Mouse (Mus musculus): ENCODE data around the gene Fam168a. TPM values are rescaled to one million over a fixed set of nuclear protein-coding genes. Genes with fewer than 3 reads are reported as not detected.
A peak's percentile ranks its signal among the peaks of the same experiment; 100 is the strongest.

The Fam168a gene
- total RNA-seq (2021): 10 to 100 TPM; 51.6 to 55.3 TPM
- long read RNA-seq, experiment 1, full-length matches to known transcripts: 4 of 14 reads
- long read RNA-seq, experiment 1, partial matches to known transcripts: 1 of 14 reads
- long read RNA-seq, experiment 1, other reads (novel, unspliced or antisense): 9 of 14 reads
- long read RNA-seq, experiment 2, full-length matches to known transcripts: 3 of 17 reads
- long read RNA-seq, experiment 2, partial matches to known transcripts: 2 of 17 reads
- long read RNA-seq, experiment 2, other reads (novel, unspliced or antisense): 12 of 17 reads

DNA sequence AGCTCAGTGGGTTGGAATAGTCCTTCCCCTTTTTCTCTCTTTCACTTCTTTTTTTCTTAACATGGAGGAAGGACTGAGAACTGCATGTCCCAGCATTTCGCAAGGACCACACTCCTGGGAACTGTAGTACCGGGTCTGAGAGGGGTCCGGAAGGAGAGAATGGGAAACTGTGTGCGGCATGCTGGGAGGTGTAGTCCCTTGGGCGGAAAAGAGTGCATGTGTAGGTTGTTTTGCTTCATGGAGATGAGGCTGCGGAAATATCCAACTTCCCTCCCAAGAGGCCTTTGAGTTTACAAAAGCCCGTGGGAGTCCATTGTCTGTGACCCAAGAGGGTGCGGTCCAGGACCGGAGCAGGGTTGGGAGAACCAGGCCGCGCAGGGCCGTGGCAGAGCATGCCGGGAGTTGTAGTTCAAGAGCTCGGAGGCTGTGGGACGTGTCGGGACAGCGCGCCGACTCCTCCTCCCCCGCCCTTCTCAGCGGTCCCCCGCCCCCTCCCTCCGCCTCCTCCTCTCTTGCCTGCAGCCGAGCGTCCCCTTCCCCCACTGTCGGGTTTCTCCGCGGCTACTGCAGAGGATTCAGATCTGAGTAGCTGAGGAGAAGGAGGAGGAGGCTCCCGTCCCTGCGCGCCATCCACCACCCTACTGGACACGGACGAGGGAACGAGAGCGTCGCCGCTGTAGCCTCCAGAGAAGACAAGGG is at the start of gene Fam168a:
Gene Fam168a (plus strand): TSS at position 493 of the 699 bp plus-strand sequence.
- peak; percentile 88 for DNase-seq

DNA sequence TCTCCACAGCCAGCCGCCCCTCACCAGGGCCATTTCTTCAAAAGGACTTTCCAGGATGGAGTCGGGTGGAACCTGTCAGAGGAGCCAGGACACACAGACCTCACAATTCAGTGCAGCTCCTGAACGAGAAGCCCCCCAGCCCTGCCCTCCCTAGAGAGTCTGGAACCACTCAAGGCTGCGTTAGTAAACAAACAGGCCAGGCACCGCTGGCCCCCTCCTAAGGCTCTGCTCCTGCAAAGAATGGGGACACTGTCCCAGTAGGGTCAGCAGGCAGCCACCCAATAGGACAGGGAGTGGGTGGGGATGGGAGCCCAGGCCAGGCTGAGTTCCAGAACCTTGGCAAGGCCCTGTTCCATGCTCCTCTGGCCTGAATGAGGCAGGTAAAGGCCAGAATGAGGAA is 49.7 kb upstream of the Fam168a start:
- DNase-seq: no peak

DNA sequence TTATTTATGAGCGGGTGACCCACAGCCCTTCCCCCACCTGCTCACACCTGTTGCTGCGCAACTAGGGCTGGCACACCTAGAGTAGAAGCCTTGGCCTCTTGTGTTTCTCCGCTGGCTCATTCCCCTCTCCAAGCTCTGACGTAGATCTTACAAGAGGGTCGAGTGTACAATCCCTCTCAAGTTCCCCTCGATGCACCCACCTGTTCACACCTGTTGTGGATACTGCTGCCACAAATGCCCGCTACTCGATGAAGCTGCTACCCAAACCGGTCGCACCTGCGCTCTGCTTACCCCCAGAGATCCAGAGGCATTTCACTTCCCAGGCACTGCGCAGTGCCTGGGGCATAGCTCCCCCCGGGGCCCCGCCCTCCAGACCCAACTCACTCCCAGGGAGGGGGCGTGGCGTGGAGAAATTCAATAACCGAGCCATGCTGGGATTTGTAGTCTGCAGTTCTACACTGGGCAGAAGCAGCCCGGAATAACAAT is 48.3 kb upstream of the Fam168a start:
- peak; percentile 58 for DNase-seq

- no peak for DNase-seq
These were observed 45.2 kb upstream of the Fam168a start for GRCm38 (mm10) chr7:100661264-100661663.

DNA sequence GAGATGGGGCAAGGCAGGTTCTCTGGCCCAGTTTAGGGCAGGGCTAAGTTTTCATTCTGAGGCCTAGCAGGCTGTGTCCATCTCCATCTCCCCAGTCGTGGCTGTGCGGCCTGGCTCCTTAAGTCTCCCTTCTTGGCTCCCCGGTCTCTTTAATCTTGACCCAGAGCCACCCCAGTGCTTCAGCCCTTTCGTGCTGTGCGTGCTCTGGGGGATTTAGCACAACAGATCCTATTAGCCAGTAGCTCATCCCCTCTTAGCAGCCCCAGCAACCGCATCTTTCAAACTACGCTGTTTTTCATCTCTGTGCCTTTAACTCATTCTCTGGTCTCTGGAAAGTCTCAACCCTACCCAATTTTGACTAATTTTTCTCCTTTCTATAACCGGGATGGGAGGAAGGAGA is 44.2 kb upstream of the Fam168a start, which contains the start of gene Plekhb1:
Gene Plekhb1 (minus strand): TSS at position 184 of the 400 bp plus-strand sequence.
- no peak for DNase-seq

DNA sequence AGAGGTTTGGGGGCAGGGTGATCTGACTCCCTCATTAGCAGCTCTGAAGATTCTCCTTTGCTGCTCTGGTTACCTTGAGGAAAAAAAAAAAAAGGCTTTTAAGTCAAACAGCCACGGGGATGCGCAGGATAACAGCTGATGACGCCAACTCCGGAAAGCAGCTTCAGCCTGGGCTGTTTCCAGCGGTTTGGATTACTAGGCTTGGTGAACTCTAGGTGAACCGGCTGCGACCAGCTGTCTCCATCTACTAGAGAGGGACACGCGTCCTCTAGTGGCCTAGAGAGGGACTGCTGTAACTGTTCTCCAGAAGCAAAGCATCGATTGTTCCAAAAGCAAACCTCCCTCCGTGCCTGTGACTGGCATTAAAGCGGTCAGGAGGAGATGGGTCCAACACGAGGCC is 43.2 kb upstream of the Fam168a start:
- DNase-seq: peak; percentile 94

GRCm38 (mm10) chr7:100663729-100664304 is 42.6 kb upstream of the Fam168a start:
- DNase-seq: no peak

DNA sequence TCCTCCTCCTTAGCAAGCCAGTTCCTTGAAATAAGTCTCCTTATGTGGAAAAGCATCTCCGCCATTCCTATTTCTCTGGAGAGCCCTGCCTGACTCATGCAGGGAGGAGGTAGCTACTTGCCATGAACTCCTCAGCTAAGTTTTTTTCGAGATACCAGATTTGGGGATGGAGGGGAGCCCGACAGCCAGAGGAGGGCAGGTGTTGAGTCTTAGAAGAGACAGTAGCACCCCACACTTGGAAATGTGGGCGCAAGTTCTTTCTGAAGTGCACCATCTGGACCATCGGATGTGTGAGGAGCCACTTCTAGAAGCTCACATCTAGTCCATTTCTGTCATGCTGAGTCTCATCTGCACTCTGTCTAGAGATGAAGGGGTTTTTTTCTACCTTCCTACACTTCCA is 35.8 kb upstream of the Fam168a start:
- no peak for DNase-seq

DNA sequence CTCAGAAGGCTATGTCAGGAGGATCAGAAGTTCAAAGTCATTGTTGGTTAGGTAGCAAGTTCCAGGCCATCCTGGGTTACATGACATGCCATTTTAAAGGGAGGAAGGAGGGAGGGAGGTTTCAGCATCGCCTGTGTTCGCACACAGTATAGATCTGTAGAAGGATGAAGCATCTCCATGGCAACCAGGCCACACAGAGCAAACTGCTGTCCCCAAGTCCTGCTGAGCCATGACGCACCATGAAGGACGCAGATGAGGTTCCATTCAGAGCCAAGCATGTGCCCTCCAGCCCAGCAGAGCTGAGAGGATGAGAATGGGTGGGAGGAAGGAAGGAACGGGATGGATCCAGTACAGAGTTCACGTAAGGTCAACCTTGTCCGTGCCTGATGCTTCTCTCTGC is 33.0 kb upstream of the Fam168a start:
- DNase-seq: no peak

- no peak for DNase-seq
These were observed 31.5 kb upstream of the Fam168a start for GRCm38 (mm10) chr7:100674941-100675340.

DNA sequence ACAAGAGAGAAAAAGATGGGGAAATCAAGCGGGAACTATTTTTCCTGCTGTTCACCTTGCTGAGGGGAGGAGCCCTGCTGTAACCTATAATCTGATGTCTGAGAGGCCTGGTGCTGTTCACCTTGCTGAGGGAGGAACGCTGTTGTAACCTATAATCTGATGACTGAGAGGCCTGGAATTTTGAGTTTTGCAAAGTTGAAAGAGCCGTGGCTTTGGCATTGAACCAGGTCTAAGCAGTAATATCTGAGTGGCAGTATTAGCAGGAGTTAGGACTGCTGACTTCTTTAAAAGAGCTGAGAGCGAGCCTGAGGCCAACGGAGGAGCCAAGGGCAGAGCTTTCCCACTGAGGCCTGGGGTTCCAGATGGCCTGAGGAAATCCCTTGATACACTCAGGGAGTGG is 28.4 kb upstream of the Fam168a start:
- no peak for DNase-seq

GRCm38 (mm10) chr7:100678948-100679880 is 27.2 kb upstream of the Fam168a start:
- no peak for DNase-seq

GRCm38 (mm10) chr7:100681132-100681531 is 25.3 kb upstream of the Fam168a start:
- no peak for DNase-seq

DNA sequence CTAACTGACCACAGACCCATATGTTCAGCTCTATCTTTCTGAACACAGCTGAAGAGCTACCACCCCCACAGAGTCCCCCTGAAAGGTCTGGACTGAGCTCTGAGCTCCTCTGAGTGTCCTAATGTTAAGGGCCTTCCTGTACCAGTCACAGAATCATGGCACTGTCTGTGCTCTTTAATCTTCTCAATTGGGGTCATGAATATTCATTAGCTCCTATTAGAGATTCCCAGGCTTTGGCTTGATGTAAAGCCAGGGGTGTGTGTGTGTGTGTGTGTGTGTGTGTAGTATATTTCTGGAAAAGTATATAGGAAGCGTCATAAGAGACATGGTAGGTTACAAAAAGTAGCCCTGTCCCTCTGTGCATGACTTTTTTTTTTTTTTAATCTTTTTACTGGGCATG is 23.2 kb upstream of the Fam168a start:
- no peak for DNase-seq

DNA sequence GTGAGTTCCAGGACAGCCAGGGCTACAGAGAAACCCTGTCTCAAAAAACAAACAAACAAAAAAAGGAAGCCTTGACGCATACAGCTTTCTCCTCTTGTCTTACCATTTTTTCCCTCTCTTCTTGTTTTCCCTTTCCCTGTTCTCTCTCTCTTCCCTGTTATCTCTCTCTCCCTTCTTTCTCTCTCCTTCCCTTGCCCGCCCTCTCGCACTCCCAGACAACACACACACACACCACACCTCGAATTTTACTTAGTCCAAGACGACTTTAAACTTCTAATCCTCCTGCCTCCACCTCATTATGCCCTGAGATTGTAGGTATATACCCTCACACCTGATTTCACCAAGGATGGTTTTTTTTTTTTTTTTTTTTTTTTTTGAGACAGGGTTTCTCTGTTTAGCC is 22.4 kb upstream of the Fam168a start:
- DNase-seq: no peak

GRCm38 (mm10) chr7:100684538-100684937 is 21.9 kb upstream of the Fam168a start:
- peak; percentile 54 for DNase-seq

DNA sequence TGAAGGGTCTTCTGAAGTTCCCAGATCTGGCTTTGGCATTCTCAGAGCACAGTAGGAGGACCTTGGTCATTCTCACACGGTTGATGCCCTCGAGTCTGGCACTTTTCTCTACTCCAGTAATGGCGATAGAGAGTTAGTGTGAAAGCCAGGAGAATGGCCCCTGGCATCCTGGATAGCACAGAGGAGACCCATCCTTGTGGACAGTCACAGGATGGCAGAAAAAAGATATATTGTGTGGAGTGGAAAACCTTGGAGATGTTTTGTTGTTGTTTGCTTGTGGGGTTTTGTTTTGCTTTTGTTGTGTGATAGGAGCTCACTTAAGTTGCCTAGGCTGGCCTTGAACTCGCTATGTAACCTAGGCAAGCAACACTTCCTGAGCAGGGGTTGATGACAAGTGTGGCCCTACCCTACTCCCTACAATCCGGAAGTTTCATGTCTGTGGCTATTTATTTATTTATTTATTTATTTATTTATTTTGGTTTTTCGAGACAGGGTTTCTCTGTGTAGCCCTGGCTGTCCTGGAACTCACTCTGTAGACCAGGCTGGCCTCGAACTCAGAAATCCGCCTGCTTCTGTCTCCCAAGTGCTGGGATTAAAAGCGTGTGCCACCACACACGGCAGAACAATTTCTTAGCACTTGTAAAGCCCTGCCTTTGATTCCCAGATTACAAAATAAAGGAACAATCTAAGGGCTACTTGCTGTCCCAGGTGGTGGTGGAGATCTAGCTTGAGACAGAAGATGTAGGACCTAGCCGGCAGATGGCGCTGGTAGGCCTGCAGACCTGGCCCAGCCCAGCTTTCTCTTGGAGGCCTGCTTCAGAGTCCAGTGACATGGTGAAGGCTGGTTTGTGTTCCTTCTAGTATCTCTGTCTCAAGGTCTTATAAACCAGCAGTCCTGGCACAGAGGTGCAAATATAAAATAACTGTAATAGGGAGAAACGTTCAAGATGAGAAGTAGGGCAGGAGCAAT is 21.1 kb upstream of the Fam168a start:
- DNase-seq: peak; percentile 83

- DNase-seq: no peak
These were observed 18.0 kb upstream of the Fam168a start for GRCm38 (mm10) chr7:100688471-100688870.

- DNase-seq: no peak
These were observed 13.2 kb upstream of the Fam168a start for GRCm38 (mm10) chr7:100693199-100693598.

DNA sequence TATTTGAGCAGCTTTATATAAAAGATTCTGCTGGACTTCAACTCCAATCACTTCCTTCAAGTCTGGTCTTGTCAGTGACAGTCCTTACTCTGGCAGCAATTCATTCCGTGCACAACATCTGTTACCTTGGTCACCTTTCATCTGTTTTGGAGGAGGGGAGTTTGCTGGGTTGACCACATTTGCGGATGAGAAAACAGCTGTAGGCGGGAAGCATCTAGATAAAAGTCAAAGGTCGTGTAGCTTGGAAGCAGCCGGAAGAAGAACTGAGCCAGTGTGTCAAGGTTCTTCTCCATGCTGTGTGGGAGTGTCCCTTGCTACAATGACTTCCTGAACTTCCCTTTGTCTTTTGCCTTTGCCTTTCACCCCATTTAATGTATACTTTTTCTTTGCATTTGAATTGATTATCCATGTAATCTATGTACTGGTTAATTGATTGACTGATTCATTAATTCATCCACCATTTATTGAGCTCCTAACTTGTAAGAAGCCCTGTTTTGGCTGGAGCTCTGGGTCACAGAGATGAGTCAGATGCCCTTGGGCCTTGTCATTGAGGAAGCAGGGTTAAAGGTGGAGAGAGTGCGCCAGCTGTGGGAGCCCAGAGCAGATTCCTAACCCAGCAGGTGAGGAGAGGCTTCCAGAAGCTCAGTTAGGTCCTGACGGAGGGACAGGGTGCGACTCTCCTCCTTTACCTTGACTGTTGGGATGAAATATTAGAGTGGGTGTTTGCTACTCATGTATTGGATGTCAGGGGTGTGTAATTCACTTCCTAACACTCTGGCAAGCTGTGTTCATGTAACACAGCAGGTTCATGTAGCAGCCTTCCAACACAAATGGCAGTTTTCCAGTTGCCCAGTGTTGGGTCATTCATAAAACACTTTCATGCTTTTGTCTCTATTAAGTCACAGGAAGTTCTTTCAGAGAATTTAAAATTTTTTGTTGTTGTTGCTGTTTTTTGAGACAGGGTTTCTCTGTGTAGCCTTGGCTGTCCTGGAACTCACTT is 6.4 kb upstream of the Fam168a start:
- no peak for DNase-seq

All from gastrocnemius, postnatal 10 days (tissue).